Mouse (Mus musculus) gastrocnemius, postnatal 10 days (tissue): ENCODE measurements at regions not wholly inside any gene's neighbourhood (a gene's known extent, or its start where the extent isn't known, plus 50 kb on each side); places are given as distances from the start of the nearest gene placed in this dataset.

Experiments used
- DNase-seq: peaks from one replicate; pipeline ENCODE4 v3.0.0; 2021; ENCODE audit warnings: mixed read lengths

GRCm38 (mm10) chr6:94413987-94414360, 86.2 kb upstream of the Slc25a26 start:
- DNase-seq, result no peak

DNA sequence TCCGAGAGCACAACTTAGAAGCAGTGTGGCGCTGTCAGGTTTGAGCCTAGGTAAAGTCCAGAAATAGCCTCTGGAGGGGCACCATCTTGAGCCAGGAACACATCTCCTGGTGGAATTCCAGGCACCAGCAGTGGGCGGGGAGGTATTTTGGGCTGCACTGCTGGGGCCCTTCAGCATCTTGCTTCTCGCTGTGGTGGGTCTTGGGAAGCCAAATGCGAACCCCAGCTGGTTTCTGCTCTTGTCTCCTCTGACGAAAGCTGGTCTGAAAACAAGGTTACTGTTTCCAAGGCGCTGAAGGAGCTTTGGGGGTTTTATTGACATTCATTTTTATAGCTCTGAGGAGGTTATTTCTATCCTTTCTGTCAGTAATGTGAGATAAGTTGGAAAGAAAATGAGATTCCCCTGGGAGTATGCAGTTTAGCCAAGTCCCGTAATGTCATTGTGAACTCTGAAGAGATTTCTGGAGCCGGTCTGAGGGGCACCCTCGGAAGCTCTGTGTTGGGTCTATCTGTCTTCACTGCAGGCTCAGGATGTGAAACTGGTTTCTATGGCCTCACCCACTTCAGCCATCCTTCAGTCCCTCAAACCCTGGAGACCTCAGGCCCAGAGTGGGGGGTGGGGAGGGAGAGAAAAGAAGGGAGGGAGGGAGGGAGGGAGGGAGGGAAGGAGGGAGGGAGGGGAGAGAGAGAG, 86.7 kb upstream of the Slc25a26 start:
- DNase-seq, result no peak

- DNase-seq, result no peak
These were observed 87.8 kb upstream of the Slc25a26 start for GRCm38 (mm10) chr6:94412341-94412740.

DNA sequence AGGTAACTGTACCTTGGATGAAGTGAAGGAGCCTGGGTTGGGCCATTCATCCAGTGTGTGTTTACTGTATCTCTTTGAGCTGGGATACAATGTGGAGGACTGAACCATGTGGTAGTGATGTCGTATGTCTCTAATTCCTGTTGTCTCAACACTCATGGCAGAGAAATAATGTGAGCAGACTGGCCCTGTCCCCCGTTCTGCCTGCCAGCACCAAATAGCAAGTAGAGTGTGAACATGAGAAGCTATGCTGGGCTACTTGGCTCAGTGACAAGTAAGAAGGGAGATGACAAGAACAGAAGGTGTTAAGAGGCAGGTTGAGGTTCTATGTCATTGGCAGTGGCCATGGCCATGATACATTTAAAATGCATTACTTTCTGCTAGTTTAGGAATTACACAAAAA, 89.7 kb upstream of the Slc25a26 start:
- no peak for DNase-seq

DNA sequence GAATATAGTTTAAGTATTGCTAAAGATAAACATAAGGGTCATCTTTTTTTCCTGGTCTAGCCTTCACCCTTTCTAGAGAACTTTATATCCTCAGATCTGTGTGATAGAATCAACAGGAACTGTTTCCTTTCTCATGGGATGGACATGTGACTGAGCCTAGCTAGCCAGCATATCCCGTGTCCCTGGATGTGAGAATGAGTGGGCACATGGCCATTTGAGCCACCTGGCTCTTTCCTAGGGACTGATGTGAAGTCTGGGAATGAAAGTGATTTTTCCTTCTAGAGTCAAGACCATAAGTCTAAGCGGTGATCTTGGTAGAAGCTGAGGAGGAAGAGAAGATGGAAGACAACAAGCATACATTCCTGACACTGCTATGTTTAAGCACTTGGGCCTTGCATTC, 91.1 kb upstream of the Slc25a26 start:
- no peak for DNase-seq

DNA sequence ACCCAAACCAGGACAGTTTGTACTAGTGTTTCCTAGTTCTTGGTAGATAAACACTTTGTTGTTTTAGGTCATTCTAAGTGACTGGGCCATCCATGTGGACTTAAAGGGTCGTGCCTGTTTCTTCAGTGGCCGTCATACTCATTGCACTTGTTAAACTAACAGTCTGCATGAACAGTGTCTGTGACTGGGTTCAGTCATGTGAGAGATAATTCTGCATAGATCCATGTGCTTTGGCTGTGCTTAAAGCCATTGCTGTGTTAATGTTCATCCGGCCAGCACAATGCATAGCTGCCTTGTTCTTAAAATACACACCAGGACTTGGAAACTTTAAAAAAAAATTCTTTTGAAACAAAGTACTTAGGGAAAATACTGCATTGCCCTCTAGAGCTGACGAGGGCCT, 92.4 kb upstream of the Slc25a26 start:
- no peak for DNase-seq

DNA sequence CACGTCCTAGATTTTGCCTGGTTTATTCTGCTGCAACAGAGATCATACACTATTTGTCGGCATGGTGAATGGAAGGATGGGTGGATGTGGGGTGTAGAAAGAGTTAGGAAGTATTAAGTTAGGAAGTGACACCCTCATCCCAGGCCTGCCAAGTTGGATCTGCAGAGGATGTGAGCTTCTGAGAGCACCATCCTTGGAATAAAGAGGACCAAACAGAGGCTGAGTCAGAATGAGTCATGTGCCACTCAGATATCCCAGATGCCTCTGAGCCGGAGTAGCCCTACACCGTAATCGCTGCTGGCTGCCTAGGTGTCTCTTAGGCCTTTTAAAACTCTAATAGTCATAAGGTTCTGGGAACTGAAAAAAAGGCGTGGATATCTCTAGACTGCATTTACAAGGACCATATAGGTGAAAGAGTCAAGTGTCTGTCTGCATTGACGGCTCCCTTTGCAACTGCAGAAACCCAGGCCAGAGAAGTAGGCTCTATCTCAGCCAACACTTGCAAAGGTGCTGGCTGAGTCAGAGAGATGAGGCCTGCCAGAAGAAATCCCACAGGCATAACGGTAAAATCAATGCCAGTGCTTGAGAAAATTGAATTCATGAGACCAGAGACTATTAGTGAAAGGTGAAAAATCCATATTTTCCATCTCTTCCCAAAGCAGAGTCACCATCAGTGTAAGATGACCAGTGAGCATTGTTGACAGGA, 94.6 kb upstream of the Slc25a26 start:
- no peak for DNase-seq

DNA sequence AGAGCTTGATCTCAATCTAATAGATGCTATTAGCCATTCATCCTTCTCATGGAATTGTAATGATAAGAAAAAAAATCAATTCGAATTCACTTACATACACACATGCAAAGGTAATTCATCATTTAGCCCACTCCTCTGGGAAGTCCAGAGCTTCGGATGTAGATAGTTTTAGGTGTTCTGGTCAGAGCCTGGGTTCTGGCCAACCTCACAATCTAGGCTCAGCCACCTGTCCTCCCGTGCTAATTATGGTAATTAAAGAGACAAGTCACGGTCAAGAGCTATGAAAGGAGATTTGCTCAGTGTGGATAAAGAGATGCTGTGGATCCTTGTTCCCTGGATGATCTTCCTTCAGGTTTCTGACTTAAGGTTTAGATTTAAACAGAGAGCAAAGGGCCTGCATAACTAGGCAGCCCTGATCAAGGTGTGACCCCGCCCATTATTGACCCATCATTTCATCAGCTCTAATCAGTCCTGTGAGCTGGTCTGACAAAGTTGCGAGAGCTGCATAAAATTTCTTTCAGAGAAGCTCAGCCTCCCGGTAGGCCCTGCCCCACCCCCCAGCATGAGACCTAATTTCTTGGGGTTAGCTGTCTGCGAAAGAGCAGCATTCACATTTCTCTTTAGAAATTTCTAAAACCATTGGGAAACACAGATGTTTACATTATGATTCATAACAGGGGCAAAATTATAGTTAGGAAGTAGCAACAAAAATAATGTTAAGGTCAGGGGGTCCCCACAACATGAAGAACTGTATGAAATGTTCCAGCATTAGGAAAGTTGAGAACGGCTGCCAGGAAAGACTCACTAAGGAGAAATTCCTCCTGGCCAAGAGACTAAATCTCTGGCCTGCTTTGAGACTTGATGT, 98.3 kb upstream of the Slc25a26 start:
- DNase-seq, result no peak

GRCm38 (mm10) chr6:94401061-94401591, 99.0 kb upstream of the Slc25a26 start:
- no peak for DNase-seq

GRCm38 (mm10) chr6:94400471-94401051, 99.6 kb upstream of the Slc25a26 start:
- DNase-seq, result peak; percentile 14

- DNase-seq, result no peak
These were observed 107.4 kb upstream of the Magi1 start for GRCm38 (mm10) chr6:94391134-94391533.

GRCm38 (mm10) chr6:94390403-94390802, 106.7 kb upstream of the Magi1 start:
- no peak for DNase-seq

DNA sequence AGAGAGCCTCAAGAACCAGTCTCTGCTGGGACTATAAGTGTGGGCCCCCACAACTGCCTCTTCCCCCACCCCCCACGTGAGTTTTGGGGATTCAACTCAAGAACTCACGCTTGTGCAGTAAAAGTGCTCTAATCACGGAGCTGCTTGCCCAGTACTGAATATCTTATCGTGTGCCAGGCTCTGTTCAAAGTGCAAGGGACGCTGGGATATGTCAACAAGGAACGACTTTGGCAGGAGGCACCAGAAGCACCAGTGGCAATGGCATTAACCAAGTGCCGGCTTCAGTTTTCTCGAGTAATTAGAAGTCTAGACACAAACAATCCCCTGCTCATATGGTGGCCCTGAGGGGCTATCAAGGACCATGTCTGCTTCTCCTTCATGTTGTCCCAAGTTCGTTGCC, 106.0 kb upstream of the Magi1 start:
- no peak for DNase-seq

GRCm38 (mm10) chr6:94387648-94388047, 103.9 kb upstream of the Magi1 start:
- DNase-seq, result no peak

- DNase-seq, result no peak
These were observed 101.8 kb upstream of the Magi1 start for GRCm38 (mm10) chr6:94385531-94385930.

DNA sequence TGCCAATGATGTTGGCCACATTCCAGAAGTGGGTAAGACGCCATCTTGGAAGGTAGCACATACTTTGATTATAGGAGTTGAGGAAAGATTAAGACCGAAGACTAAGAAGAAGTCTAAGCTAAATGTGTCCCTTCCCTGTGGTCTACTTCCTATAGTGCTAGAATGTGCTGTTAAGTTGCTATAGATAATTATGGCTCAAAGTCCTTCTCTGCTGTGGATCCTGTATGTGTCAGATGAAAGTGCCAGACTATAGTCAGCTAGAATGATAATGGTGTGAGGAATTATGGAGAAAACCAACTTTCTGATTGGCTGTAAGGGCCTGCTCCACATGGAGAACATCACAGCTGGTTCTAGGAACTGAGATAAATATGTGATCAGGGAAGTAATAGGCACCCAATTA, 86.3 kb upstream of the Magi1 start:
- DNase-seq, result no peak

DNA sequence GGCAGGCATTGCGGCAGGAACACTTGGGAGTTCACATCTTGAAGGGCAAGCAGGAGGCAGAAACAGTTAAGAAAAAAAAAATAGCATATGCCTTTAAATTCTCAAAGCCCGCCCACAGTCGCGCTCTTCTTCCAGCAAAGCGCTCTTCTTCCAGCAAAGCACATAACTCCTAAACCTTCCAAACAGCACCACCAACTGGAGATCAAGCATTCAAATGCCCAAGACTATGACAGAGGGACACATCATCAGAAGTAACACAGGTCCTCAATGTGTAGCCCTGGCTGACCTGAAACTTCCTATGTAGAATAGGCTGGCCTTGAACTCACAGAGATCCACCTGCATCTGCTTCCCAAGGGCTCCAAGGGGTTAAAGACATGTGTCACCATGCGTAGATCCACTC, 80.2 kb upstream of the Magi1 start:
- DNase-seq, result no peak

GRCm38 (mm10) chr6:94362626-94363025, 78.9 kb upstream of the Magi1 start:
- DNase-seq, result no peak

GRCm38 (mm10) chr6:94357568-94357967, 73.9 kb upstream of the Magi1 start:
- no peak for DNase-seq

- no peak for DNase-seq
These were observed 70.9 kb upstream of the Magi1 start for GRCm38 (mm10) chr6:94354451-94355095.

DNA sequence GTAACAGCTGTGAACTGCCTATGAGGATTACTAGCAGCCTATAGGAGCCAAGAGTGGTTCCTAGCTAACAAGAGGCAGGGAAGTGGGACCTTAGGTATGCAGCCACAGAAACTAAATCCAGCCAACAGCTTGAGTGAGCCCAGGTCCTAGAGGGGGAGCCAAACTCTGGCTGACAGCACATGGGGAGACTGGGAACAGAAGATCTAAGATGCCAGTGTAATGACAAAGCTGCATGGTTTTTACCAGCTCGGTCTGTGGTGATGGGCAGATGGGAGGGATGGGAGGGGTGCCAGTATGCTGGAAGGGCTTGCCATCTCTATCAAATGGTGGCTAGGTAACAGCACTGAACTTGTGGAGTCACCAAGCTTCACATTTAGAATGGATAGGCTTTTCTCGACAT, 60.6 kb upstream of the Magi1 start:
- no peak for DNase-seq

DNA sequence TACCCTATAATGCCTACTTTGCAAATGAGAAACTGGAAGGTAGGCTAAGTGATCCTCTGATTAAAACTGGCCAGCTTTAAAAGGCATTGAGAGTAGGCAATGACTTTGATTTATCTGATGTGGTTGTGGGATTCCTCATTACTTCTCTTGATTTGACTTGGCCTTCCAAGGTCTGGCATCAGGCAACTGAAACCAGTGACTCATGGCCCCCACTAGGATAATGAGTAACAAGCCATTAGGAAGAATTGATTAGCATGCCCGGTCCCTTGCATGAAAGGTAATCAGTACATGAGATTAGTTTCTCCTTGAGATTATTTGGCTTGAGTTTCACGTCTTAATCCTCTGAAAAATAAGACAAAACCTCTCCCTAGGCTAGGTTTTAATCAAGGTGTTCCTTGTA, 56.8 kb upstream of the Magi1 start:
- no peak for DNase-seq
